Mouse (Mus musculus) neural tube, embryonic 14.5 days (tissue): ENCODE results near the gene Helz. TPM values are rescaled to one million over a fixed set of nuclear protein-coding genes. Genes with fewer than 3 reads are reported as not detected.
"Not testable (repeated sequence)": the region's sequence is repeated elsewhere in the genome, so short reads cannot be mapped to it uniquely, and the experiment has no call there.

ENCODE experiments used
- ATAC-seq: fragments of 200-750 bp; cut with Nextera tagmentation; 2 replicates; pipeline ENCODE4 v1.8.0; 2017; ENCODE audit warnings: low read depth, mild to moderate bottlenecking, moderate TSS enrichment, moderate library complexity
- H3K27ac ChIP-seq: fragments of 300-500 bp; sonication (generic); 2 replicates; pipeline ENCODE4 v1.5.1; 2014; ENCODE audit warnings: low read depth, mild to moderate bottlenecking, control low read depth, low read length, moderate library complexity, mixed read lengths
- H3K27me3 ChIP-seq: fragments of 300-500 bp; sonication (generic); 2 replicates; pipeline ENCODE4 v1.6.1; 2014; ENCODE audit warnings: low read length; ENCODE audit not compliant: control insufficient read depth, insufficient read depth
- H3K36me3 ChIP-seq: fragments of 300-500 bp; sonication (generic); 2 replicates; pipeline ENCODE4 v1.6.1; 2014; ENCODE audit warnings: low read length, mixed read lengths; ENCODE audit not compliant: control insufficient read depth, insufficient read depth
- H3K4me1 ChIP-seq: fragments of 300-500 bp; sonication (generic); 2 replicates; pipeline ENCODE4 v1.6.1; 2014; ENCODE audit warnings: low read length; ENCODE audit not compliant: control insufficient read depth, insufficient read depth
- H3K4me2 ChIP-seq: fragments of 300-500 bp; sonication (generic); 2 replicates; pipeline ENCODE4 v1.6.1; 2014; ENCODE audit warnings: mild to moderate bottlenecking, low read depth, low read length, control low read depth
- H3K4me3 ChIP-seq: fragments of 300-500 bp; sonication (generic); 2 replicates; pipeline ENCODE4 v1.5.1; 2014; ENCODE audit warnings: low read depth, low read length, control low read depth, mixed read lengths
- H3K9ac ChIP-seq: fragments of 300-500 bp; sonication (generic); replicated peaks from 2 replicates; pipeline ENCODE4 v1.6.1; 2014; ENCODE audit warnings: low read depth, mild to moderate bottlenecking, control low read depth, low read length, mixed read lengths
- H3K9me3 ChIP-seq: fragments of 300-500 bp; sonication (generic); 2 replicates; pipeline ENCODE4 v1.6.1; 2016; ENCODE audit warnings: low read length; ENCODE audit not compliant: control insufficient read depth
- WGBS: fragments of 180-500 bp; shearing (Covaris S2); extraction: QIAGEN DNeasy Blood & Tissue Kit; methylation state at CpG from one replicate; pipeline ENCODE4 v1.1.7; 2014; 5-methylcytosine and 5-hydroxymethylcytosine counted together
- polyA plus RNA-seq: library from polyadenylated mRNA; unstranded; fragments of >200 nt; fragmentation: Nextera tagmentation; extraction: Ambion mirVana; gene quantifications from 2 replicates; pipeline ENCODE4 v1.2.1, GENCODE M21; 2014

The Helz gene
- polyA plus RNA-seq, result 21.4 and 23.9 TPM in 2 replicates

GRCm38 (mm10) chr11:107547351-107548203, at the start of gene Helz:
Gene Helz (plus strand): TSS chr11:107547930.
- H3K4me2 ChIP-seq, result peak within 1 kb of the TSS; percentile 100
- ATAC-seq, result peak; percentile 88
- under 1% methylated on average over 61 of the region's 70 CpGs for WGBS

GRCm38 (mm10) chr11:107502801-107503200, 44.9 kb upstream of the Helz start:
- no peak for ATAC-seq
- H3K27me3 ChIP-seq, result no peaks in the 10 kb centered on the region

More at GRCm38 (mm10) chr11:107547351-107548203, at the start of gene Helz:
- H3K4me1 ChIP-seq, result peaks cover 12% of the 10 kb centered on the region; the same call in 1 of the 2 replicates
- no peaks in the 10 kb centered on the region for H3K27me3 ChIP-seq
- H3K4me3 ChIP-seq, result peak within 1 kb of the TSS; percentile 96
- no peaks in the 10 kb centered on the region for H3K36me3 ChIP-seq
- no peaks in the 10 kb centered on the region for H3K9me3 ChIP-seq
- peak within 1 kb of the TSS; percentile 67 for H3K27ac ChIP-seq
- H3K9ac ChIP-seq, result peak within 1 kb of the TSS; percentile 95

GRCm38 (mm10) chr11:107504364-107504763, 43.4 kb upstream of the Helz start:
- H3K4me2 ChIP-seq, H3K9ac ChIP-seq, H3K4me1 ChIP-seq, H3K36me3 ChIP-seq, H3K9me3 ChIP-seq, ATAC-seq, H3K27me3 ChIP-seq, H3K4me3 ChIP-seq, H3K27ac ChIP-seq: not testable (repeated sequence)
- WGBS, result 96% methylated on average over 3 of the region's 4 CpGs

More at GRCm38 (mm10) chr11:107502801-107503200, 44.9 kb upstream of the Helz start:
- Histone ChIP-seq H3K4me3 (no peak overlapping the region), H3K27ac (no peak overlapping the region), H3K9me3 (no peaks in the 10 kb centered on the region), H3K4me2 (no peak overlapping the region), H3K4me1 (no peaks in the 10 kb centered on the region), H3K36me3 (peaks cover 4% of the 10 kb centered on the region), H3K9ac (no peak overlapping the region)
- WGBS, result 88% methylated on average over 8 of the region's 8 CpGs

GRCm38 (mm10) chr11:107506260-107506659, 41.5 kb upstream of the Helz start:
- H3K9ac ChIP-seq, result no peak overlapping the region
- no peaks in the 10 kb centered on the region for H3K9me3 ChIP-seq
- H3K4me2 ChIP-seq, result no peak overlapping the region
- H3K4me3 ChIP-seq, result no peak overlapping the region
- H3K36me3 ChIP-seq, result no peaks in the 10 kb centered on the region
- no peak for ATAC-seq
- H3K27me3 ChIP-seq, result no peaks in the 10 kb centered on the region
- 78% methylated on average over 1 of the region's 1 CpGs for WGBS
- no peaks in the 10 kb centered on the region for H3K4me1 ChIP-seq
- H3K27ac ChIP-seq, result no peak overlapping the region

- Histone ChIP-seq H3K9me3 (no peaks in the 10 kb centered on the region), H3K27ac (no peak overlapping the region), H3K4me1 (no peaks in the 10 kb centered on the region), H3K27me3 (no peaks in the 10 kb centered on the region), H3K4me3 (no peak overlapping the region), H3K9ac (no peak overlapping the region), H3K36me3 (no peaks in the 10 kb centered on the region), H3K4me2 (no peak overlapping the region)
- ATAC-seq, result peak; percentile 68; the same call in 1 of the 2 replicates
- WGBS, result 17% methylated on average over 11 of the region's 11 CpGs
These were observed 37.9 kb upstream of the Helz start for GRCm38 (mm10) chr11:107509631-107510338.

GRCm38 (mm10) chr11:107510362-107511269, 37.1 kb upstream of the Helz start:
- Histone ChIP-seq H3K4me2 (0 out of 2 replicates have a peak overlapping the region, but pooled peaks have one; percentile 15), H3K9me3 (no peaks in the 10 kb centered on the region), H3K27me3 (no peaks in the 10 kb centered on the region), H3K27ac (no peak overlapping the region), H3K9ac (no peak overlapping the region), H3K36me3 (no peaks in the 10 kb centered on the region), H3K4me3 (no peak overlapping the region), H3K4me1 (no peaks in the 10 kb centered on the region)
- no peak for ATAC-seq
- 8% methylated on average over 18 of the region's 18 CpGs for WGBS

GRCm38 (mm10) chr11:107511954-107512353, 35.8 kb upstream of the Helz start:
- H3K27ac ChIP-seq, H3K36me3 ChIP-seq, H3K4me3 ChIP-seq, H3K27me3 ChIP-seq, H3K4me2 ChIP-seq, H3K9me3 ChIP-seq, H3K4me1 ChIP-seq, ATAC-seq, H3K9ac ChIP-seq: not testable (repeated sequence)
- 49% methylated on average over 5 of the region's 5 CpGs for WGBS

- H3K36me3 ChIP-seq, result no peaks in the 10 kb centered on the region
- no peak overlapping the region for H3K27ac ChIP-seq
- no peaks in the 10 kb centered on the region for H3K4me1 ChIP-seq
- H3K4me2 ChIP-seq, result no peak overlapping the region
- no peaks in the 10 kb centered on the region for H3K27me3 ChIP-seq
- no peak overlapping the region for H3K4me3 ChIP-seq
- WGBS, result 80% methylated on average over 10 of the region's 10 CpGs
- ATAC-seq, result no peak
- H3K9me3 ChIP-seq, result no peaks in the 10 kb centered on the region
- no peak overlapping the region for H3K9ac ChIP-seq
These were observed 34.7 kb upstream of the Helz start for GRCm38 (mm10) chr11:107513047-107513446.
